Mouse (Mus musculus) cerebellum, adult 2 months (tissue): Measurements from ENCODE around the gene Fam53b.

Experiments
- CTCF ChIP-seq: fragments of 200-500 bp; IDR thresholded peaks from 2 replicates; pipeline ENCODE4 v1.5.1; 2011; ENCODE audit warnings: low read depth, mild to moderate bottlenecking, control low read depth, low read length, moderate library complexity, borderline replicate concordance; ENCODE audit not compliant: insufficient read depth
- POLR2A ChIP-seq: fragments of 200-500 bp; IDR thresholded peaks from 2 replicates; pipeline ENCODE4 v1.6.1; 2011; ENCODE audit warnings: low read length, control low read depth, borderline replicate concordance; ENCODE audit not compliant: insufficient read depth

- TF ChIP-seq CTCF (no peak), POLR2A (no peak)
Observed at GRCm38 (mm10) chr7:132747096-132747495, 66.6 kb downstream of the Fam53b start.
